Mouse (Mus musculus) heart, embryonic 11.5 days (tissue): ENCODE measurements around the gene Rell1. TPM values are rescaled to one million over a fixed set of nuclear protein-coding genes. Genes with fewer than 3 reads are reported as not detected.
"Not testable (repeated sequence)": the region's sequence is repeated elsewhere in the genome, so short reads cannot be mapped to it uniquely, and the experiment has no call there.

ENCODE experiments used
- ATAC-seq: fragments of 200-750 bp; cut with Nextera tagmentation; replicated peaks from 2 replicates; pipeline ENCODE4 v1.8.0; 2017; ENCODE audit warnings: moderate library complexity; ENCODE audit not compliant: insufficient number of reproducible peaks, low FRiP score, low TSS enrichment
- H3K27ac ChIP-seq: fragments of 300-500 bp; sonication (generic); 2 replicates; pipeline ENCODE4 v1.5.1; 2014; ENCODE audit warnings: mild to moderate bottlenecking, low read depth, low read length
- H3K27me3 ChIP-seq: fragments of 300-500 bp; sonication (generic); 2 replicates; pipeline ENCODE4 v1.6.1; 2014; ENCODE audit warnings: mild to moderate bottlenecking, low read length, mixed read lengths; ENCODE audit not compliant: control insufficient read depth, insufficient read depth
- H3K36me3 ChIP-seq: fragments of 300-500 bp; sonication (generic); 2 replicates; pipeline ENCODE4 v1.6.1; 2014; ENCODE audit warnings: mild to moderate bottlenecking, low read length, moderate library complexity, mixed read lengths; ENCODE audit not compliant: control insufficient read depth, insufficient read depth
- H3K4me1 ChIP-seq: fragments of 300-500 bp; sonication (generic); 2 replicates; pipeline ENCODE4 v1.6.1; 2014; ENCODE audit warnings: low read length; ENCODE audit not compliant: control insufficient read depth, insufficient read depth
- H3K4me2 ChIP-seq: fragments of 300-500 bp; sonication (generic); 2 replicates; pipeline ENCODE4 v1.6.1; 2014; ENCODE audit warnings: mild to moderate bottlenecking, moderate library complexity
- H3K4me3 ChIP-seq: fragments of 300-500 bp; sonication (generic); 2 replicates; pipeline ENCODE4 v1.5.1; 2014; ENCODE audit warnings: low read depth, low read length
- H3K9ac ChIP-seq: fragments of 300-500 bp; sonication (generic); 2 replicates; pipeline ENCODE4 v1.6.1; 2014; ENCODE audit warnings: mild to moderate bottlenecking, low read depth, low read length, moderate library complexity
- H3K9me3 ChIP-seq: fragments of 300-500 bp; sonication (generic); replicated peaks from 2 replicates; pipeline ENCODE4 v1.6.1; 2016; ENCODE audit warnings: low read length; ENCODE audit not compliant: control insufficient read depth
- WGBS: fragments of 180-500 bp; shearing (Covaris S2); extraction: QIAGEN DNeasy Blood & Tissue Kit; methylation state at CpG from one replicate; pipeline ENCODE4 v1.1.7; 2014; ENCODE audit not compliant: insufficient replicate concordance; 5-methylcytosine and 5-hydroxymethylcytosine counted together
- polyA plus RNA-seq: library from polyadenylated mRNA; unstranded; fragments of >200 nt; fragmentation: Nextera tagmentation; extraction: Ambion mirVana; gene quantifications from 2 replicates; pipeline ENCODE4 v1.2.1, GENCODE M21; 2014

Rell1 gene
- polyA plus RNA-seq, 1 experiment from 2014 or later = 6.6 TPM

DNA sequence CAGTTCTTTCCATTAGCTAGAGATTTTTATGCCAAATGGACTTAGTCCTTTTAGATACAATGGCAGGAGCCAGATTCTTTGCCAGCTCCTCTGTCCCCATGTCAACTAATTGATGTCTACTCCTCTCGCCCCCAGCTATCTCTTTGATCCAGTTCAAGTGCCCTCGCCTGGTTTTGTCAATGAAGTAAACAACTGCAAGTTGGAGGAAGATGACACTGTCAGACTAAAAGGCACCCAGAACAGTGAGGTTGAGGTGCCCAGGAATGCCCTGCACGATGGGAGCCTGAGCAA, 70.9 kb downstream of the Rell1 start:
- WGBS = 84% methylated on average over 3 of the region's 3 CpGs
- Histone ChIP-seq H3K4me3 (no peak overlapping the region), H3K27me3 (no peaks in the 10 kb centered on the region), H3K4me2 (no peak overlapping the region), H3K27ac (no peak overlapping the region), H3K9me3 (no peaks in the 10 kb centered on the region), H3K4me1 (no peaks in the 10 kb centered on the region), H3K9ac (no peak overlapping the region), H3K36me3 (no peaks in the 10 kb centered on the region)
- ATAC-seq = no peak

DNA sequence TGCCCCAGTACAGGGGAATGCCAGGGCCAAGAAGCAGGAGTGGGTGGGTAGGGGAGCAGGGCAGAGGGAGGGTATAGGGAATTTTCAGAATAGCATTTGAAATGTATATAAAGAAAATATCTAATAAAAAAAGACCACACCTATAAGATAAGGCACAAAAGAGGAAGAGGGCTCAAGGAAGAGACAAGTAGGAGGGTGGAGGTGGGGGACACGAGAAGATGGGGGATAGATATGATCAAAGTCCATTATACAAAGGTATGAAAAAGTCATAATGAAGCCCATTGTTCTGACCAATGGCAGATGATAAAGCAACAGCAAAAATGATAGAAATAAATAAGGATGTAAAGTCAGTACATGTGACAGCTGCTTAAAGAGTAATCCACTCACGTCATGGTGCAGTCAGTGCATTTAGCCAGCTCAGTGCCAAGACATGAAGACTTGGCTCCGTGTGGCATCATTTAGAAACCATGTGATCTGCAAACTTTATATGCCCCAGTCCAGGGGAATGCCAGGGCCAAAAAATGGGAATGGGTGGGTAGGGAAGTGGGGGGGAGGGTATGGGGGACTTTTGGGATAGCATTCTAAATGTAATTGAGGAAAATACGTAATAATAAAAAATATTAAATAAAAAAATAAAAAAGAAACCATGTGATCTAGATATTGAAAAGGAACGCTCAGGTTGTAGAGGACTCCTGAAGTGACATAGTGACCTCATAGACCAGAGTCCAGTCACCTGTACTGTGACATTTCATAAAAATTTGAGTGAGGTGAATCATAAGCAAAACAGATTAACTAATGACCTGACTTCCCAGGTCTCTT, 71.5 kb downstream of the Rell1 start:
- H3K9ac ChIP-seq, ATAC-seq, H3K36me3 ChIP-seq, H3K4me2 ChIP-seq, H3K9me3 ChIP-seq, H3K4me3 ChIP-seq, H3K4me1 ChIP-seq, H3K27ac ChIP-seq, H3K27me3 ChIP-seq: not testable (repeated sequence)
- 79% methylated on average over 5 of the region's 5 CpGs for WGBS

DNA sequence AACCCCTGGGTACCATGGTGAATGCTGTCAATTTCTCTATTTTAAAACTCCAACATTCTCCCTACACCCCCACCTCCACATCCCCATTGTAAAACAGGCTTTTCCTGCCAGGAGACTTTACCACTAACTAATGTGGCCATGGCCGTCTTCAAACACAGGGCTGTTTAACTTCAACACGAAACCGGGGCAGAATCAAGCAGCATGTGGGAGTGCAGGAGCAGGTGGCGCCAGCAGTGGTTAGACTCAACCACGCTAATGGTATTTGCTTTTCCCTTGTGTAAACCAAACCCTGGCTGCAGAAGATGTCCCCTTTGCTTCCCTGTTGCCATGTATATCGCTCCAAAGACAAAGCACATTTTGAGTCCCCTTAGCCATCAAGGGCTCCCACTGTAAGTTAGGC, 76.8 kb downstream of the Rell1 start:
- no peak for ATAC-seq
- H3K4me2 ChIP-seq = no peak overlapping the region
- H3K9ac ChIP-seq = no peak overlapping the region
- no peaks in the 10 kb centered on the region for H3K9me3 ChIP-seq
- no peaks in the 10 kb centered on the region for H3K36me3 ChIP-seq
- H3K4me1 ChIP-seq = no peaks in the 10 kb centered on the region
- no peak overlapping the region for H3K27ac ChIP-seq
- no peak overlapping the region for H3K4me3 ChIP-seq
- H3K27me3 ChIP-seq = no peaks in the 10 kb centered on the region
- 83% methylated on average over 6 of the region's 6 CpGs for WGBS

DNA sequence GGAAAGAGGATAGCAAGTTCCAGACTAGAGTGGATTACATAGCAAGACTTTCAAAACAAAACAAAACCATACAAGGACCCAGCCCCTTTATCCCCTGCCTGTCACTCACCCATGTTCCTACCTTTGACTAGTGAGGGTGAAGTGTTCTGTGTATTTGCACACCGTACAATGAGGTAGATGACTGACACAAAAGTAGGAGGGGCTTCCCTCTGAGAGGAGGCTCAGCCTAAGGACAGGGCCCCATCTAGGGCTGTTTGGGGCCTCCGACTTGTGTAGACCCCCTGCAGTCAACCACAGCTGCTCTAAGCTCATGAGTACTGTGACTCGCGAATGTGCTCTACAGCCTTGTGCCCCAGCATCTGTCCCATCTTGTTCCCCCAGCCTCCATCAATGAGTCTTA, 77.5 kb downstream of the Rell1 start:
- ATAC-seq = no peak; the same call in 1 of the 2 replicates
- Histone ChIP-seq H3K9ac (no peak overlapping the region), H3K9me3 (no peaks in the 10 kb centered on the region), H3K27me3 (no peaks in the 10 kb centered on the region), H3K36me3 (no peaks in the 10 kb centered on the region), H3K27ac (no peak overlapping the region), H3K4me2 (no peak overlapping the region), H3K4me1 (no peaks in the 10 kb centered on the region), H3K4me3 (no peak overlapping the region)
- 81% methylated on average over 4 of the region's 4 CpGs for WGBS

DNA sequence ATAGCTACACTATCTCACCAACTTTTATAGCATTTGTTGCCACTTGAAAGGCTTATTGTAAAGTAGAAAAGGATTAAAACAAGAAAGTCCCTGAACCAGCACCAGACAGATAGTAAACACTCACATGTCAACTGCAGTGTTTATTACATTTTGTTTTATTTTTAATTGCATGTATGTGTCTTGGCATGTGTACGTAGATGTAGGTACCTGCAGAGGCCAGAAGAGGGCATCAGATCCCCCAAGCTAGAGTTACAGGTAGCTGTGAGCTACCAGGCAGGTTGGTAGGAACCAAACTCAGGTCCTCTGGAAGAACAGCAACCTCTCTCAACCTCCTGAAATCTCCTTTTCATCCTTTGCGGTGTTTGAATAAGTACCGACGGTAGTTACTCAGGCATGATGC, 81.6 kb downstream of the Rell1 start:
- H3K4me2 ChIP-seq = no peak overlapping the region
- no peak overlapping the region for H3K9ac ChIP-seq
- H3K4me1 ChIP-seq = no peaks in the 10 kb centered on the region
- no peak for ATAC-seq
- no peak overlapping the region for H3K4me3 ChIP-seq
- H3K36me3 ChIP-seq = no peaks in the 10 kb centered on the region
- no peak overlapping the region for H3K27ac ChIP-seq
- no peaks in the 10 kb centered on the region for H3K27me3 ChIP-seq
- 93% methylated on average over 4 of the region's 4 CpGs for WGBS
- H3K9me3 ChIP-seq = no peaks in the 10 kb centered on the region

DNA sequence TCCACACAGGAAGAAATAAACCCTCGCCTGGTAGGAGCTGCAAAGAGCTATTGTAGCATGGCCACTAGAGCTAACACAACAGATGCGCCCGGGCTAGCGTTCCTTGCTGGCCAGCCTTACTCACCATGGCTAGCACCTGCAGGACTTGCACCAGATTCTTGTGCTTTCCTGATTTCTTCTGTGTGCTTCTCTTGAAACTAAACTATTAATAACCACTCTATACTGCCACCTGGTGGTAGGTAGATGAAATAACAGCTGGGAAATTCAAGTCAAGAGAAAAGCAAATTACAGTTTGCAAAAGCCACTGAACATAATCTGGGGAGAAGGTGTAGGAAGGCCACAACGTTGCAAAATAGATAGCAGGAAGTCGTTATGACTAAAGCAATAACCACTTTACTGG, 82.0 kb downstream of the Rell1 start:
- Histone ChIP-seq H3K4me1 (no peaks in the 10 kb centered on the region), H3K36me3 (no peaks in the 10 kb centered on the region), H3K4me3 (no peak overlapping the region), H3K27me3 (no peaks in the 10 kb centered on the region), H3K9me3 (no peaks in the 10 kb centered on the region), H3K4me2 (no peak overlapping the region), H3K9ac (no peak overlapping the region), H3K27ac (no peak overlapping the region)
- 38% methylated on average over 6 of the region's 6 CpGs for WGBS
- no peak for ATAC-seq

DNA sequence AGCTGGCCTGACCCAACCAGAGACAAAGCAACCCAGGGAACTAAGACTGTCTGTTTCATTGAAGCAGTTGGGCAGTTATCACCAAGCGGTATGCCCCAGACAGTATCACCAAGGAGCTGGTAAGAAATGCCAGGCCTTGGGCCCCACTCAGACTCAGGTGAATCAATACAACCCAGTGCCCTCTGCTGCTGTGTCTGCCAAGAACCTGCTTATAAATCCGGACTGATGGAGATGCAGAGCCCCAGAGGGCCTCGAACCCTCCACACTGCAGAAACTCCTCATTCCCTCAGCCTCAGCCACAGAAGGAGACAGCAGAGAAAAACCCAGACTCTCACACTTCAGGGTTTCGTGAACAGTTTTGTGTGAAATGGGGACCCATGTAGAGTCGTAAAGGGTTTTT, 82.4 kb downstream of the Rell1 start:
- H3K9ac ChIP-seq = no peak overlapping the region
- H3K27me3 ChIP-seq = no peaks in the 10 kb centered on the region
- ATAC-seq = no peak
- H3K4me1 ChIP-seq = no peaks in the 10 kb centered on the region
- 81% methylated on average over 5 of the region's 5 CpGs for WGBS
- no peak overlapping the region for H3K4me3 ChIP-seq
- H3K36me3 ChIP-seq = no peaks in the 10 kb centered on the region
- H3K4me2 ChIP-seq = no peak overlapping the region
- H3K9me3 ChIP-seq = no peaks in the 10 kb centered on the region
- H3K27ac ChIP-seq = no peak overlapping the region

DNA sequence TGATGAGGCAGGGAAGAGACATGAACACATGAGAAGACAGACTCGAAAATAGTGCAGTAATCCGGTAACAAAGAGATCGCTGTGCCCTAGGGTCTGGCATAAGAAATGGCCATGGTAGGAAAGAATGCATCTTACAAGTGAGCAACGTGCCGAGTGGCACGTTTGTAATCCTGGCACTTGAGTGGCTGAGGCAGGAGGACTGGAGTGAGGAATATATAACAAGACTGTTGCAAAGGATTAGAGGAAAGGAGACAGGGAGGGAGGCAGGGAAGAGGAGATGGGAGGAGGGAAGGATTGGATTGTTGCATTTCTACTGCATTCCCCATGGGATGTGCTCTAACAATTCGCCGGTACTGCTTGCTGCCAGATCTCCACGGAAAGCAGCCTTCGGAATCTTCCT, 89.7 kb downstream of the Rell1 start:
- Histone ChIP-seq H3K27me3 (no peaks in the 10 kb centered on the region), H3K4me2 (no peak overlapping the region), H3K36me3 (no peaks in the 10 kb centered on the region), H3K9me3 (no peaks in the 10 kb centered on the region), H3K27ac (no peak overlapping the region), H3K4me3 (no peak overlapping the region), H3K4me1 (no peaks in the 10 kb centered on the region), H3K9ac (no peak overlapping the region)
- WGBS = 73% methylated on average over 10 of the region's 10 CpGs
- no peak for ATAC-seq

DNA sequence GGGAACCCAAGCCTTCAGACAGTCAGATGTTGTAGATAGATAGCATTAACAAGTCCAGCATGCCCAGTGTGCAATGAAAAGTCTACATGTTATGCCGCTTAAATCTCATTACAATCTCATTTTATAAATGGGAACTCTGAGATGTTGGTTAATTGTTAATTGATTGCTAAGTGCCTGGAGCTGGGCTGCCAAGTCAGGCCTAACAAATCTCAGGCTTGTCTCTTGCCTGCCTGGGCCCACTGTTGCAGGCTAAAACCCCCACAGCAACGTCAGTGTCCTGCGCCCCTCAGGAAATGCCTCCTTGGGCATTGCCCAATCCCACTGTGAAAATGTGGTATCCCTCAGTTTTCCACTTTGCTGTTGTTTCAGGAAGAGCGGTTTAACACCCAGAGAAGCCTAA, 92.6 kb downstream of the Rell1 start:
- Histone ChIP-seq H3K27me3 (no peaks in the 10 kb centered on the region), H3K36me3 (no peaks in the 10 kb centered on the region), H3K4me1 (no peaks in the 10 kb centered on the region), H3K27ac (no peak overlapping the region), H3K9me3 (no peaks in the 10 kb centered on the region), H3K4me3 (no peak overlapping the region), H3K9ac (no peak overlapping the region), H3K4me2 (no peak overlapping the region)
- no peak for ATAC-seq
- WGBS = 90% methylated on average over 4 of the region's 4 CpGs
